Mouse (Mus musculus): Measurements from ENCODE around the gene Tcte1. TPM values are rescaled to one million over a fixed set of nuclear protein-coding genes. Genes with fewer than 3 reads are reported as not detected.

Tcte1 gene
- polyA plus RNA-seq, 1 experiment from 2014 or later, result 1.5 TPM

GRCm38 (mm10) chr17:45551249-45551796, 28.1 kb downstream of the Tcte1 start:
- WGBS, result 47% methylated on average over 7 of the region's 7 CpGs
- peaks cover 15% of the 10 kb centered on the region for H3K27me3 ChIP-seq (ENCODE audit: control insufficient read depth, insufficient read depth, low read length)

DNA sequence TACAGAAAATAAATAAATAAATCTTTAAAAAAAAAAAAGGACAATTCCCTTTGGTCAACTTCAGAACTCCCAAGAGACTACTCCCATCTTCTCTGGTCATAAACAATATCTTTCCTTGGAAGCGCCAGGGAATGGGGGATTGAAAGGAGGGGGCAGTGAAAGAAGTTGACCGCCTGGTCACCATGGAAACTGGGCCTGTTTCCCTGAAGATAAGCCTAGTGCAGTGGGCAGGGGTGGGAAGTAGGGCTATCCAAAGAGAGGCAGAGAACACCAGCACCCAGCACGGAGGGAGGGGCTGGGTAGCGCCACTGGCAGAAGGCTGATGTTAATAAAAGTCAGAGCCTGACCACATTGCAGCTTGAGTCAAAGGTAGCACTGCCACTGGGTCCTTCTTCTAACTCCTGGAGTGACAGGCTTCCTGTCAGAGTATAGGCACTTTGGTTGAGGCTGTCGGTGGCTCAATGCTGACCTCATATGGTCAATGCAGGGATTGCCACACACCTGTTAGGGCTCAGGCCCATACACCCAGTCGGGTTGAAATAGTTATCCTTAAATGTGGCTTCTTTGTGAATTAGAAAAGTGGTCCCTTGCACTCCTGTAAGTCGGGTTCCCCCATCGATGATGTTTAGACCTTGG, 28.7 kb downstream of the Tcte1 start:
- DNase-seq (ENCODE audit: low spot score) (peak; percentile 86), ATAC-seq (replicated peaks; ENCODE audit: insufficient number of reproducible peaks, low FRiP score, low TSS enrichment, low read depth) (no peak)
- Histone ChIP-seq H3K27me3 (ENCODE audit: control insufficient read depth, insufficient read depth, low read length) (peaks cover 11% of the 10 kb centered on the region), H3K4me2 (ENCODE audit: low read depth, low read length) (no peak overlapping the region), H3K4me3 (ENCODE audit: low read depth, low read length) (no peak overlapping the region), H3K9me3 (replicated peaks; ENCODE audit: control insufficient read depth, low read length) (no peaks in the 10 kb centered on the region), H3K4me1 (ENCODE audit: control insufficient read depth, insufficient read depth, low read length) (peaks cover 5% of the 10 kb centered on the region; the same call in 1 of the 2 replicates), H3K36me3 (replicated peaks; ENCODE audit: control insufficient read depth, insufficient read depth, low read depth, low read length) (no peaks in the 10 kb centered on the region), H3K27ac (replicated peaks; ENCODE audit: low read depth, low read length) (no peak overlapping the region), H3K9ac (replicated peaks; ENCODE audit: low read length) (no peak overlapping the region)
- 3% methylated on average over 8 of the region's 8 CpGs for WGBS

More at GRCm38 (mm10) chr17:45551249-45551796, 28.1 kb downstream of the Tcte1 start:
- H3K9me3 ChIP-seq (replicated peaks; ENCODE audit: control insufficient read depth, low read length), result no peaks in the 10 kb centered on the region
- peaks cover 4% of the 10 kb centered on the region; the same call in 1 of the 2 replicates for H3K4me1 ChIP-seq (ENCODE audit: control insufficient read depth, insufficient read depth, low read length)
- H3K4me3 ChIP-seq (ENCODE audit: low read depth, low read length), result no peak overlapping the region
- no peak overlapping the region for H3K27ac ChIP-seq (replicated peaks; ENCODE audit: low read depth, low read length)
- H3K36me3 ChIP-seq (replicated peaks; ENCODE audit: control insufficient read depth, insufficient read depth, low read depth, low read length), result no peaks in the 10 kb centered on the region; the same call in 1 of the 2 replicates
- H3K4me2 ChIP-seq (ENCODE audit: low read depth, low read length), result no peak overlapping the region
- ATAC-seq (replicated peaks; ENCODE audit: insufficient number of reproducible peaks, low FRiP score, low TSS enrichment, low read depth) (no peak), DNase-seq (ENCODE audit: low spot score) (no peak)
- no peak overlapping the region for H3K9ac ChIP-seq (replicated peaks; ENCODE audit: low read length)

- Histone ChIP-seq H3K27me3 (ENCODE audit: control insufficient read depth, insufficient read depth, low read length) (0 out of 2 replicates have a peak, but pooled peaks cover 5% of the 10 kb centered on the region), H3K9me3 (replicated peaks; ENCODE audit: control insufficient read depth, low read length) (no peaks in the 10 kb centered on the region)
These were observed 29.8 kb downstream of the Tcte1 start for GRCm38 (mm10) chr17:45553065-45553464.

GRCm38 (mm10) chr17:45554420-45554819, 31.2 kb downstream of the Tcte1 start:
- no peak for ATAC-seq (replicated peaks; ENCODE audit: insufficient number of reproducible peaks, low FRiP score, low TSS enrichment, low read depth)
- Histone ChIP-seq H3K9me3 (replicated peaks; ENCODE audit: control insufficient read depth, low read length) (no peaks in the 10 kb centered on the region), H3K4me1 (ENCODE audit: control insufficient read depth, insufficient read depth, low read length) (peaks cover 5% of the 10 kb centered on the region; the same call in 1 of the 2 replicates), H3K36me3 (replicated peaks; ENCODE audit: control insufficient read depth, insufficient read depth, low read depth, low read length) (no peaks in the 10 kb centered on the region), H3K9ac (replicated peaks; ENCODE audit: low read length) (no peak overlapping the region), H3K27ac (replicated peaks; ENCODE audit: low read depth, low read length) (no peak overlapping the region), H3K4me3 (ENCODE audit: low read depth, low read length) (no peak overlapping the region), H3K4me2 (ENCODE audit: low read depth, low read length) (no peak overlapping the region), H3K27me3 (ENCODE audit: control insufficient read depth, insufficient read depth, low read length) (0 out of 2 replicates have a peak, but pooled peaks cover 2% of the 10 kb centered on the region)
- DNase-seq (ENCODE audit: low spot score), result no peak
- 56% methylated on average over 1 of the region's 1 CpGs for WGBS

More at GRCm38 (mm10) chr17:45553065-45553464, 29.8 kb downstream of the Tcte1 start:
- Histone ChIP-seq H3K36me3 (replicated peaks; ENCODE audit: control insufficient read depth, insufficient read depth, low read depth, low read length) (no peaks in the 10 kb centered on the region), H3K4me3 (ENCODE audit: low read depth, low read length) (no peak overlapping the region), H3K4me1 (ENCODE audit: control insufficient read depth, insufficient read depth, low read length) (peaks cover 5% of the 10 kb centered on the region; the same call in 1 of the 2 replicates), H3K9ac (replicated peaks; ENCODE audit: low read length) (no peak overlapping the region), H3K27ac (replicated peaks; ENCODE audit: low read depth, low read length) (no peak overlapping the region), H3K4me2 (ENCODE audit: low read depth, low read length) (no peak overlapping the region)
- 78% methylated on average over 3 of the region's 3 CpGs for WGBS
- DNase-seq (ENCODE audit: low spot score) (no peak), ATAC-seq (replicated peaks; ENCODE audit: insufficient number of reproducible peaks, low FRiP score, low TSS enrichment, low read depth) (no peak)

- DNase-seq (ENCODE audit: low spot score) (peak; percentile 97), ATAC-seq (replicated peaks; ENCODE audit: insufficient number of reproducible peaks, low FRiP score, low TSS enrichment, low read depth) (peak; percentile 63)
- Histone ChIP-seq H3K9me3 (replicated peaks; ENCODE audit: control insufficient read depth, low read length) (no peaks in the 10 kb centered on the region), H3K9ac (replicated peaks; ENCODE audit: low read length) (peak within 1 kb of the TSS; percentile 82), H3K27me3 (ENCODE audit: control insufficient read depth, insufficient read depth, low read length) (0 out of 2 replicates have a peak, but pooled peaks cover 2% of the 10 kb centered on the region), H3K4me1 (ENCODE audit: control insufficient read depth, insufficient read depth, low read length) (peaks cover 5% of the 10 kb centered on the region; the same call in 1 of the 2 replicates), H3K4me2 (ENCODE audit: low read depth, low read length) (peak within 1 kb of the TSS; percentile 96), H3K4me3 (ENCODE audit: low read depth, low read length) (peak within 1 kb of the TSS; percentile 66), H3K27ac (replicated peaks; ENCODE audit: low read depth, low read length) (no peak within 1 kb of the TSS), H3K36me3 (replicated peaks; ENCODE audit: control insufficient read depth, insufficient read depth, low read depth, low read length) (no peaks in the 10 kb centered on the region)
- WGBS, result under 1% methylated on average over 45 of the region's 45 CpGs
These were observed 32.3 kb downstream of the Tcte1 start, which contains the start of gene Nfkbie for GRCm38 (mm10) chr17:45555452-45556106. Gene Nfkbie (plus strand): TSS chr17:45555703.

DNA sequence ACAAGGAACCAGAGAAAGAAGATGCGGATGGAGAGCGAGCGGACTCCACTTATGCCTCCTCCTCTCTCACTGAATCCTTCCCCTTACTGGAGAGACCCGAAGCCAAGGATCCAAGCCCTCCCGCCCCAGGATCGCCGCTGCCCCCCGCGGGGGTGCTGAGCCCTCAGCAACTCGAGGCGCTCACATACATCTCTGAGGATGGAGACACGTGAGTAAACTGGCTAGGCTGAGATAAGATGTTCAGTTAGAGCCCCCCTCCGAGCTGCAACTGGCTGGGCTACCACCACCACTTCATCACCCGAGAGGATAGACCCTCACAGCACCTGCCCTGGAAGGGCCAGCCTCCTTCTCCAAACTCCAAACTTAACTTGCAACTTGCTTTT, 32.9 kb downstream of the Tcte1 start:
- Histone ChIP-seq H3K27me3 (ENCODE audit: control insufficient read depth, insufficient read depth, low read length) (0 out of 2 replicates have a peak, but pooled peaks cover 2% of the 10 kb centered on the region), H3K27ac (replicated peaks; ENCODE audit: low read depth, low read length) (no peak overlapping the region), H3K9me3 (replicated peaks; ENCODE audit: control insufficient read depth, low read length) (no peaks in the 10 kb centered on the region), H3K4me3 (ENCODE audit: low read depth, low read length) (peak overlapping the region; percentile 66), H3K4me1 (ENCODE audit: control insufficient read depth, insufficient read depth, low read length) (peaks cover 5% of the 10 kb centered on the region; the same call in 1 of the 2 replicates), H3K9ac (replicated peaks; ENCODE audit: low read length) (peak overlapping the region; percentile 82), H3K36me3 (replicated peaks; ENCODE audit: control insufficient read depth, insufficient read depth, low read depth, low read length) (no peaks in the 10 kb centered on the region), H3K4me2 (ENCODE audit: low read depth, low read length) (peak overlapping the region; percentile 96)
- ATAC-seq (replicated peaks; ENCODE audit: insufficient number of reproducible peaks, low FRiP score, low TSS enrichment, low read depth), result no peak
- WGBS, result 5% methylated on average over 13 of the region's 14 CpGs
- DNase-seq (ENCODE audit: low spot score), result no peak

DNA sequence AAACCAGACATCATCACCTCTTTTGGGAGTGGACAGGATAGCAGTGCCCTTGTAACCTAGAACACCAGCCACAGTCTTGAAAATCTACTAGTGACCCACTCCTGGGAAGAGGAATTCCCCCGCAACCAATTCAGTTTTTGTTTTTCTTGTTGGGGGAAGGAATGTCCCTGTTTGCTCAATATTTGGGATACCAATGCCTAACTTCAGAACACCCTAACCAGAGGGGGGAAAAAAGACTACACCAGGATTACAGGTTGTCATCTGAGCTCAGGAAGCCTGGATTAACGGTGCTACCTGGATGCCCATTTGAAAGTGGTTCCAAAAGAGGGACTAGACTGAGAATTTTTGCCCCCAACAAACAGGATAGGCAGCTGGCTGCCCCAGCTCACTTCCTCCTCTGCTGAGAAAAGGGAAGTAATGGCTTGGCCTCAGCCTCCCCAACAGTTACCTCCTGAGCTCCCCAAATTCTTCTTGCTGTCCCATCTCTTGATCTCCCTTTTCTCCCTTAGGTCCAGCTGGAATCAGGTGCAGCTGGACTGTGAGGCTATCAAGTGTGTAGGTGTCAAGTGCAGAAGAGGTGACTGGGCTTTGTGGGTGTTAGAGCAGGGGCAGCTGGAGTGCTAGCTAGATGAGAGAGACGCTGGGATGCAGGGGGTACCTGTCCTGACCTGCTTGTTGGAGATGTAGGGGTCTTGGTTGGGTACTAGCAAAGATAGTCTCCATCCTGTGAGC, 33.4 kb downstream of the Tcte1 start:
- 67% methylated on average over 3 of the region's 3 CpGs for WGBS
- 0 out of 2 replicates have a peak, but pooled peaks cover 2% of the 10 kb centered on the region for H3K27me3 ChIP-seq (ENCODE audit: control insufficient read depth, insufficient read depth, low read length)
- DNase-seq (ENCODE audit: low spot score), result no peak
- no peaks in the 10 kb centered on the region for H3K9me3 ChIP-seq (replicated peaks; ENCODE audit: control insufficient read depth, low read length)
- ATAC-seq (replicated peaks; ENCODE audit: insufficient number of reproducible peaks, low FRiP score, low TSS enrichment, low read depth), result no peak
- no peak overlapping the region for H3K27ac ChIP-seq (replicated peaks; ENCODE audit: low read depth, low read length)
- H3K4me2 ChIP-seq (ENCODE audit: low read depth, low read length), result peak overlapping the region; percentile 96; the same call in 1 of the 2 replicates
- H3K36me3 ChIP-seq (replicated peaks; ENCODE audit: control insufficient read depth, insufficient read depth, low read depth, low read length), result no peaks in the 10 kb centered on the region
- H3K4me1 ChIP-seq (ENCODE audit: control insufficient read depth, insufficient read depth, low read length), result peaks cover 5% of the 10 kb centered on the region; the same call in 1 of the 2 replicates
- 0 out of 2 replicates have a peak overlapping the region, but pooled peaks have one; percentile 22 for H3K9ac ChIP-seq (replicated peaks; ENCODE audit: low read length)
- peak overlapping the region; percentile 66; the same call in 1 of the 2 replicates for H3K4me3 ChIP-seq (ENCODE audit: low read depth, low read length)
